Mouse (Mus musculus): ENCODE measurements around the gene Pcgf6. TPM values are rescaled to one million over a fixed set of nuclear protein-coding genes. Genes with fewer than 3 reads are reported as not detected.

Pcgf6 gene
- total and polyA plus RNA-seq, 2 experiments from 2014 or later = 23.6 to 26.3 TPM

DNA sequence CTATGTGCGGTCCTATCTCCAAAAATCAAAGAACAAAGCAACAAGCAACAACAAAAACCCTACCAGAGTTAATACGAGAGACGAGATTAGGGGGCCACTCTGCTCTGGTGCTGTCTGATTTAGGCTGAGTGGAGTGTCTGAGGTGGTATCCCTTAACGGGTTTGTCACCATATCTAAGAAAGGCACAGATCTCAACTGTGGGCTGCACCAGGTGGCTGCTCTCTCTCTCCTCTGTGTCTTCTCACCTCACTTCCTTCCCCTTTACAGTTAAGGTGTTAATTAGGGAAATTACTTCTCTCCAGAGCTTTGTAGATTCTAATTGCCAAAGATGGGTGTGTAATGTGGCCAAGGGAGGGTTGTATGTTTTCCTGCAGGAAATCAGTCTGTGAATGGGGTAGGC lies 28.0 kb downstream of the Pcgf6 start:
- 78% methylated on average over 4 of the region's 4 CpGs for WGBS
- TF ChIP-seq CTCF (IDR thresholded peaks at IDR 0.05) = no peak
- no peak overlapping the region for H3K4me2 ChIP-seq (ENCODE audit: low read depth, low read length, poor library complexity, severe bottlenecking)
- DNase-seq (ENCODE audit: low spot score) = no peak
- H3K4me3 ChIP-seq (ENCODE audit: low read depth, low read length) = no peak overlapping the region
- H3K27ac ChIP-seq (ENCODE audit: low read depth, low read length) = no peak overlapping the region
- no peak for ATAC-seq (ENCODE audit: low FRiP score)
- H3K4me1 ChIP-seq (ENCODE audit: insufficient read depth, low read length) = no peaks in the 10 kb centered on the region; the same call in none of the 2 replicates
- no peaks in the 10 kb centered on the region for H3K27me3 ChIP-seq (ENCODE audit: insufficient read depth, low read length)
- peaks cover 23% of the 10 kb centered on the region for H3K36me3 ChIP-seq (ENCODE audit: insufficient read depth, low read length)
- no peaks in the 10 kb centered on the region for H3K9me3 ChIP-seq (ENCODE audit: low read length)
- no peak overlapping the region for H3K9ac ChIP-seq (replicated peaks; ENCODE audit: low read length, poor library complexity, severe bottlenecking)

DNA sequence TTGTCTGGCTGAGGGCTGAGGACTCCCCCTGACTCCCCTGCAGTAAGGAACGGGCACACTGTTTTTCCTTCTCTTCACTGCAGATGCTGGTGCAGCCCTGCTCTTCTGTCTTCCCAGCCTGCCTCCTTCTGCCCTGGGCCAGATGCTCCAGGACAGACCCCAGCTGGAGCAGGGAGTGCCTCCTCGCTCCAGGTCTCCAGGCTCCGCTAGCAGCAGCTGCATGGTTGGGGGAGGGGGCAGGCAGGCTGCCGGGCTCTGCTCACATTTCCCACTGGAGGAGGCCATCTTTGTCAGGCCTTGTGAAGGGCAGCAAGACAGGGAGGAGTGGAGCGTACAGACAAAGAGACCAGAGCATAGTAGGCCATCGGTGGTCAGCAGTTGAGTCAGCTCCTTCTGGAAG lies 31.4 kb downstream of the Pcgf6 start:
- H3K9ac ChIP-seq (replicated peaks; ENCODE audit: low read length, poor library complexity, severe bottlenecking) = peak overlapping the region; percentile 40
- peaks cover 13% of the 10 kb centered on the region for H3K36me3 ChIP-seq (ENCODE audit: insufficient read depth, low read length)
- H3K9me3 ChIP-seq (ENCODE audit: low read length) = no peaks in the 10 kb centered on the region
- WGBS = 19% methylated on average over 6 of the region's 6 CpGs
- H3K4me1 ChIP-seq (ENCODE audit: insufficient read depth, low read length) = no peaks in the 10 kb centered on the region; the same call in none of the 2 replicates
- ATAC-seq (ENCODE audit: low FRiP score) = 0 out of 2 replicates have a peak, but pooled peaks have one; percentile 12
- peak overlapping the region; percentile 62 for H3K4me2 ChIP-seq (ENCODE audit: low read depth, low read length, poor library complexity, severe bottlenecking)
- TF ChIP-seq CTCF (IDR thresholded peaks at IDR 0.05) = no peak
- H3K27ac ChIP-seq (ENCODE audit: low read depth, low read length) = peak overlapping the region; percentile 38
- peak overlapping the region; percentile 84 for H3K4me3 ChIP-seq (ENCODE audit: low read depth, low read length)
- H3K27me3 ChIP-seq (ENCODE audit: insufficient read depth, low read length) = no peaks in the 10 kb centered on the region
- peak; percentile 61 for DNase-seq (ENCODE audit: low spot score)

DNA sequence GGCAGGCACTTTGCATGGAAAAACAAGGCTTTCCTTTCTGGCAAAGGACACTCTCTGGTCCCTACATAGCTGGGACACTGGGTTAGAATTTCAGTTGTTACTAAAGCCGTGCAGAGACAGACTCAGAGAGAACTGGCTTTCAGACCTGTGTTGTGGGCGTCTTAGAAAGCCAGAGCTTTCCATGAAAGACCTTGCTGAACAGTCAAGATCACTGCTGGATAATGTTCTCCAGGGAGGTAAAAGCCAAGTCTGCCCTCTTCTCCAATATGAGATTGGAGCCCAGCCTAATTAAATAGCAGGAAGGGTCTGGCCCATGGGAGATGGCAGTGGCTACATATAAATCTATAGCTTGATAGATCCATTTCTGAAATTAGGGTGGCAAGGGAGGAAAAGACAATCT lies 32.4 kb downstream of the Pcgf6 start:
- DNase-seq (ENCODE audit: low spot score) (peak; percentile 14), ATAC-seq (ENCODE audit: low FRiP score) (no peak)
- Histone ChIP-seq H3K9me3 (ENCODE audit: low read length) (no peaks in the 10 kb centered on the region), H3K4me1 (ENCODE audit: insufficient read depth, low read length) (peaks cover 2% of the 10 kb centered on the region), H3K4me3 (ENCODE audit: low read depth, low read length) (peak overlapping the region; percentile 84), H3K36me3 (ENCODE audit: insufficient read depth, low read length) (peaks cover 8% of the 10 kb centered on the region), H3K4me2 (ENCODE audit: low read depth, low read length, poor library complexity, severe bottlenecking) (peak overlapping the region; percentile 62), H3K27ac (ENCODE audit: low read depth, low read length) (peak overlapping the region; percentile 65), H3K27me3 (ENCODE audit: insufficient read depth, low read length) (no peaks in the 10 kb centered on the region), H3K9ac (replicated peaks; ENCODE audit: low read length, poor library complexity, severe bottlenecking) (peak overlapping the region; percentile 50)
- TF ChIP-seq CTCF (IDR thresholded peaks at IDR 0.05) = no peak
- 18% methylated on average over 2 of the region's 2 CpGs for WGBS

DNA sequence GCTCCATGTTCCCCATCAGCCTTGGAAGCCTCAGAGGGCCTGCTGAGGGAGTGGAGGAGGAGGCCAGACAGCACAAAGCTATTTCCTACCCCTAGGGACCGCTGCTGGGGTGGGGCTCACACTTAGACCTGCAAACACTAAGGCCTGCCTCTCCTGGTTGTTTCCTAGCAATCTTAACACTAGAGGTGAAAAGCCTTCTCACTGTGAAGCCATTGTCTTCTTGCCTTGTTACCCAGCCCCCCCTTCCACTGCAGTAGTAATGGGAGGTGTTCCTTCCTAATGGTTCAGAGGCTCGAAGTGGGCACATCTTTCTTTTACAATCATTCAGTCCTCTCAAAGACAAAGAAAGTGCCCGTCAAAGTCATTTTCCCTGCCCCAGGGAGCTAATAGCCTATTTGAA lies 32.9 kb downstream of the Pcgf6 start:
- H3K4me3 ChIP-seq (ENCODE audit: low read depth, low read length) = peak overlapping the region; percentile 84
- peak overlapping the region; percentile 65 for H3K27ac ChIP-seq (ENCODE audit: low read depth, low read length)
- peak; percentile 21; the same call in 1 of the 2 replicates for TF ChIP-seq CTCF (IDR thresholded peaks at IDR 0.05)
- H3K4me1 ChIP-seq (ENCODE audit: insufficient read depth, low read length) = peaks cover 2% of the 10 kb centered on the region
- peak overlapping the region; percentile 50 for H3K9ac ChIP-seq (replicated peaks; ENCODE audit: low read length, poor library complexity, severe bottlenecking)
- WGBS = 5% methylated on average over 3 of the region's 3 CpGs
- H3K4me2 ChIP-seq (ENCODE audit: low read depth, low read length, poor library complexity, severe bottlenecking) = peak overlapping the region; percentile 62
- DNase-seq (ENCODE audit: low spot score) = peak; percentile 39
- no peak for ATAC-seq (ENCODE audit: low FRiP score)
- peaks cover 3% of the 10 kb centered on the region for H3K36me3 ChIP-seq (ENCODE audit: insufficient read depth, low read length)
- no peaks in the 10 kb centered on the region for H3K27me3 ChIP-seq (ENCODE audit: insufficient read depth, low read length)
- no peaks in the 10 kb centered on the region for H3K9me3 ChIP-seq (ENCODE audit: low read length)

DNA sequence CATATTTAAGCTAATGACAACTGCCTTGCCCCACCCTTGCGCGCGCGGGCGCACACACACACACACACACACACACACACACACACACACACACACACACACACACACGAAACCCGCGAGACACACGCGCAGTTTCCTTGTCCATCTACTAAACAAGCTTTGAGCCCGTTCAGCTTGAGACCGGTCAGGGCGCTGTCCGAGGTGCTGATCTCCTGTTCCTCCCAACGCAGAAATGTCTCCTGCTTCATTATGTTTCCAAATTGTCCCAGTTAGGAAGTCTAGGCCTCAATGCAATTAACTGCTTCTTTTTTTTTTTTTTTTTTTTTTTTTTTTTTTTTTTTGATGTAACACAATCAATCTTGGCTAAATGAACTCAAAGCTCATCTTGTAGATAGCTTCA lies 34.2 kb downstream of the Pcgf6 start:
- ATAC-seq (ENCODE audit: low FRiP score) (no peak), DNase-seq (ENCODE audit: low spot score) (peak; percentile 62)
- Histone ChIP-seq H3K36me3 (ENCODE audit: insufficient read depth, low read length) (no peaks in the 10 kb centered on the region), H3K9ac (replicated peaks; ENCODE audit: low read length, poor library complexity, severe bottlenecking) (peak overlapping the region; percentile 96), H3K4me3 (ENCODE audit: low read depth, low read length) (peak overlapping the region; percentile 84), H3K9me3 (ENCODE audit: low read length) (no peaks in the 10 kb centered on the region), H3K4me1 (ENCODE audit: insufficient read depth, low read length) (peaks cover 2% of the 10 kb centered on the region), H3K27ac (ENCODE audit: low read depth, low read length) (peak overlapping the region; percentile 59), H3K27me3 (ENCODE audit: insufficient read depth, low read length) (no peaks in the 10 kb centered on the region), H3K4me2 (ENCODE audit: low read depth, low read length, poor library complexity, severe bottlenecking) (peak overlapping the region; percentile 62)
- 1% methylated on average over 15 of the region's 15 CpGs for WGBS
- TF ChIP-seq CTCF (IDR thresholded peaks at IDR 0.05) = no peak

DNA sequence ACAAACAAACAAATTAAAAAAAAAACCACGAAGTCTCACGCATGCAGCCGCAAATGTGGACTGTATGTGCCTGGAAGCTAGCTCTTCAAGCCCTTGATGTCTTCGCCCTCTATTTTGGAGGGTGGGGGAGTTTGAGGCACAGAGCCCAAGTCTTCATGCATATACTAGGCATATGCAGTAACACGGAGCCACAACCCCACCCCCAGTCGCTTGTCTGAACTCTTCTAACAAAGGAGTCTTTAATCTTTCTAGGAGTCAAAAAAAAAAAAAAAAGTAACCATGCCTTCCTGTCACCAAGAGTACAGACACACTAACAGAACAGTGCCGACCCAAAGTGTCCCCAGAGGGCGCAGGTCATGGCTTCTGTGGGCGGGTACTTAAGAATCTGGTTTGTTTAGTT lies 34.7 kb downstream of the Pcgf6 start:
- Histone ChIP-seq H3K4me3 (ENCODE audit: low read depth, low read length) (peak overlapping the region; percentile 84), H3K27me3 (ENCODE audit: insufficient read depth, low read length) (no peaks in the 10 kb centered on the region), H3K27ac (ENCODE audit: low read depth, low read length) (peak overlapping the region; percentile 98), H3K4me1 (ENCODE audit: insufficient read depth, low read length) (peaks cover 2% of the 10 kb centered on the region), H3K9me3 (ENCODE audit: low read length) (no peaks in the 10 kb centered on the region), H3K4me2 (ENCODE audit: low read depth, low read length, poor library complexity, severe bottlenecking) (peak overlapping the region; percentile 62), H3K9ac (replicated peaks; ENCODE audit: low read length, poor library complexity, severe bottlenecking) (peak overlapping the region; percentile 96), H3K36me3 (ENCODE audit: insufficient read depth, low read length) (no peaks in the 10 kb centered on the region)
- DNase-seq (ENCODE audit: low spot score) (peak; percentile 13), ATAC-seq (ENCODE audit: low FRiP score) (no peak)
- TF ChIP-seq CTCF (IDR thresholded peaks at IDR 0.05) = no peak
- 3% methylated on average over 9 of the region's 9 CpGs for WGBS

Measured in midbrain, postnatal 0 days (tissue).